Mouse (Mus musculus) MEL (cell line): ENCODE measurements around the gene Sp8. TPM values are rescaled to one million over a fixed set of nuclear protein-coding genes. Genes with fewer than 3 reads are reported as not detected.

Experiments used
- DNase-seq: peaks from one replicate; pipeline ENCODE4 v3.0.0; 2011; ENCODE audit warnings: low read depth, low spot score
- H3K27ac ChIP-seq: 2 replicates; pipeline ENCODE4 v1.5.1; 2012; ENCODE audit warnings: low read depth, mild to moderate bottlenecking, control low read depth, low read length, moderate library complexity; ENCODE audit not compliant: control insufficient read depth
- H3K27me3 ChIP-seq, 2 experiments: fragments of 150-350 bp in 1 of 2; sonication (generic) in 1 of 2; 2 replicates each; pipeline ENCODE4 v1.6.1; 2012; ENCODE audit warnings: low read length in 2 of 2, mild to moderate bottlenecking in 2 of 2, improper control_type of control experiment in 1 of 2, moderate library complexity in 1 of 2; ENCODE audit not compliant: insufficient read depth in 2 of 2, control insufficient read depth in 1 of 2
- H3K36me3 ChIP-seq, 2 experiments: 2 replicates each; pipeline ENCODE4 v1.6.1; 2012 to 2014; ENCODE audit warnings: low read length in 2 of 2, improper control_type of control experiment in 1 of 2, inconsistent platforms in 1 of 2, mild to moderate bottlenecking in 1 of 2; ENCODE audit not compliant: insufficient read depth in 2 of 2, control insufficient read depth in 1 of 2
- H3K4me1 ChIP-seq, 2 experiments: fragments of 150-350 bp in 1 of 2; sonication (generic) in 1 of 2; 2 replicates each; pipeline ENCODE4 v1.6.1; 2012; ENCODE audit warnings: low read length in 2 of 2, improper control_type of control experiment in 1 of 2, mild to moderate bottlenecking in 1 of 2; ENCODE audit not compliant: insufficient read depth in 2 of 2, control insufficient read depth in 1 of 2
- H3K4me3 ChIP-seq, 2 experiments: fragments of 150-350 bp in 1 of 2; sonication (generic) in 1 of 2; 2 replicates each; pipeline ENCODE4 v1.5.1; 2012; ENCODE audit warnings: low read depth in 2 of 2, low read length in 2 of 2, mild to moderate bottlenecking in 2 of 2, moderate library complexity in 2 of 2, control low read depth in 1 of 2, improper control_type of control experiment in 1 of 2; ENCODE audit not compliant: control insufficient read depth in 1 of 2, insufficient read depth in 1 of 2
- H3K79me2 ChIP-seq: 2 replicates; pipeline ENCODE4 v1.6.1; 2012; ENCODE audit warnings: mild to moderate bottlenecking, low read length, moderate library complexity; ENCODE audit not compliant: control insufficient read depth, poor library complexity, insufficient read depth
- H3K9ac ChIP-seq: 2 replicates; pipeline ENCODE4 v1.6.1; 2012; ENCODE audit warnings: low read depth, mild to moderate bottlenecking, control low read depth, low read length, moderate library complexity; ENCODE audit not compliant: control insufficient read depth, poor library complexity, severe bottlenecking
- H3K9me3 ChIP-seq: fragments of 150-350 bp; sonication (generic); replicated peaks from 2 replicates; pipeline ENCODE4 v1.6.1; 2012; ENCODE audit warnings: mild to moderate bottlenecking, low read length, improper control_type of control experiment, moderate library complexity; ENCODE audit not compliant: insufficient read depth
- CTCF ChIP-seq, 3 experiments: IDR thresholded peaks in 2 of 3; conservative IDR thresholded peaks in 1 of 3; 2 replicates each; pipeline ENCODE4 v1.5.1; 2011 to 2012; ENCODE audit warnings: low read length in 3 of 3, low read depth in 2 of 3, mild to moderate bottlenecking in 2 of 3, improper control_type of control experiment in 1 of 3, inconsistent platforms in 1 of 3, mixed read lengths in 1 of 3, moderate library complexity in 1 of 3; ENCODE audit not compliant: control insufficient read depth in 1 of 3, insufficient read depth in 1 of 3, poor library complexity in 1 of 3, severe bottlenecking in 1 of 3
- ELF1 ChIP-seq: IDR thresholded peaks from 2 replicates; pipeline ENCODE4 v1.6.1; 2014; ENCODE audit warnings: low read depth, mild to moderate bottlenecking, inconsistent platforms, low read length, improper control_type of control experiment, moderate library complexity
- EP300 ChIP-seq, 2 experiments: IDR thresholded peaks; 2 replicates each; pipeline ENCODE4 v1.6.1; 2011; ENCODE audit warnings: improper control_type of control experiment in 2 of 2, low read length in 2 of 2, low read depth in 1 of 2, mild to moderate bottlenecking in 1 of 2
- JUND ChIP-seq: IDR thresholded peaks from 2 replicates; pipeline ENCODE4 v1.6.1; 2011; ENCODE audit warnings: low read depth, mild to moderate bottlenecking, improper control_type of control experiment, low read length
- MAZ ChIP-seq: IDR thresholded peaks from 2 replicates; pipeline ENCODE4 v1.6.1; 2012; ENCODE audit warnings: low read depth, mild to moderate bottlenecking, inconsistent platforms, low read length, improper control_type of control experiment
- MYB ChIP-seq: IDR thresholded peaks from 2 replicates; pipeline ENCODE4 v1.6.1; 2011; ENCODE audit warnings: mild to moderate bottlenecking, low read depth, low read length, improper control_type of control experiment
- MYC ChIP-seq: IDR thresholded peaks from 2 replicates; pipeline ENCODE4 v1.6.1; 2011; ENCODE audit warnings: low read depth, mild to moderate bottlenecking, low read length, improper control_type of control experiment, moderate library complexity
- NELFE ChIP-seq: IDR thresholded peaks from 2 replicates; pipeline ENCODE4 v1.6.1; 2011; ENCODE audit warnings: low read depth, low read length, improper control_type of control experiment
- POLR2AphosphoS2 ChIP-seq: IDR thresholded peaks from 2 replicates; pipeline ENCODE4 v1.6.1; 2011; ENCODE audit warnings: low read length, improper control_type of control experiment
- POLR2AphosphoS5 ChIP-seq: IDR thresholded peaks from 2 replicates; pipeline ENCODE4 v1.6.1; 2012; ENCODE audit warnings: low read depth, borderline replicate concordance, mild to moderate bottlenecking, inconsistent platforms, low read length, moderate library complexity, mixed read lengths
- RAD21 ChIP-seq: IDR thresholded peaks from 2 replicates; pipeline ENCODE4 v1.6.1; 2011; ENCODE audit warnings: mild to moderate bottlenecking, low read depth, low read length, improper control_type of control experiment
- SIN3A ChIP-seq: IDR thresholded peaks from 2 replicates; pipeline ENCODE4 v1.6.1; 2012; ENCODE audit warnings: low read length, improper control_type of control experiment, inconsistent platforms
- SMC3 ChIP-seq: IDR thresholded peaks from 2 replicates; pipeline ENCODE4 v1.6.1; 2011; ENCODE audit warnings: low read depth, low read length, improper control_type of control experiment
- UBTF ChIP-seq: IDR thresholded peaks from 2 replicates; pipeline ENCODE4 v1.6.1; 2012; ENCODE audit warnings: low read depth, mild to moderate bottlenecking, inconsistent platforms, low read length, improper control_type of control experiment, moderate library complexity, borderline replicate concordance; ENCODE audit not compliant: insufficient read depth
- ZKSCAN1 ChIP-seq: IDR thresholded peaks from 2 replicates; pipeline ENCODE4 v1.6.1; 2012; ENCODE audit warnings: low read depth, mild to moderate bottlenecking, inconsistent platforms, low read length, improper control_type of control experiment, moderate library complexity
- ZMIZ1 ChIP-seq: IDR thresholded peaks from 2 replicates; pipeline ENCODE4 v1.6.1; 2012; ENCODE audit warnings: low read depth, mild to moderate bottlenecking, inconsistent platforms, low read length, improper control_type of control experiment, moderate library complexity
- polyA plus RNA-seq, 2 experiments: library from polyadenylated mRNA; stranded (reverse) in 1 of 2; unstranded in 1 of 2; fragments of >175 nt in 1 of 2; fragments of >200 nt in 1 of 2; gene quantifications; 2 replicates each; pipeline versions ENCODE4 v1.2.1 to v1.2.4; 2012; ENCODE audit warnings: low replicate concordance in 2 of 2, low read depth in 1 of 2; ENCODE audit not compliant: insufficient read length in 2 of 2, insufficient read depth in 1 of 2, missing spikeins in 1 of 2
- total RNA-seq: library from RNA; depleted of rRNA; stranded (reverse); fragments of 300-350 nt; gene quantifications from 2 replicates; pipeline ENCODE4 v1.2.3, GENCODE M21; 2012

Sp8 gene
- total and polyA plus RNA-seq, 3 experiments, result not detected

DNA sequence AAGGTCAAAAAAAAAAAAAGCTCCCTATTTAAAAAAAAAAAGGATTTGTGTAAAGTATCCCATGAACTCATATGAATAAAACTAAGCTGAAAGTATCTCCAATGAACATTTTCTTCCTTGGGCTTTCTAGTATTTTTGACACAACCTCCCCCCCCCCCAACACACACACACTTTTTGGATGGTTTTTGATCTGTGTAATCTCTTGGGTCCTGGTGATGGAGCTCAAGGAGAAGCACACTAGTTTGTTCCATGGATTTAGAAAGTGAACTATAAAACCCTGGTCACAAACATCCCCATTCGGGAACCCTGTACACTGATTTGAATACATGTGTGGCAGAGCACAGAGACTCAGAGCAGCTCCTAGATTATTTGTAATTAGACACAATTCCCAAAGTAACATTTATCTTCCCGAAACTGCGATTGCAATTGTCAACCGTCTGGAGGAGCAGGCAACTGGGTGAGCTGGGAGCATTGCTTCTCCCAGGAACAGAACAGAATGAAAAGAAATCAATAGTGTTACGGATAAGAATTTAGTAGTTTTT, 4.7 kb upstream of the Sp8 start:
- DNase-seq, result no peak
- Histone ChIP-seq H3K4me3 (no peak overlapping the region), H3K79me2 (no peaks in the 10 kb centered on the region), H3K27ac (no peak overlapping the region), H3K9ac (no peak overlapping the region), H3K36me3 (no peaks in the 10 kb centered on the region), H3K9me3 (no peaks in the 10 kb centered on the region), H3K4me1 (no peaks in the 10 kb centered on the region), H3K27me3 (no peaks in the 10 kb centered on the region)
- no peak for TF ChIP-seq ZKSCAN1
- no peak for TF ChIP-seq POLR2AphosphoS2
- no peak for TF ChIP-seq MYC
- TF ChIP-seq SIN3A, result no peak
- TF ChIP-seq MYB, result no peak
- no peak for TF ChIP-seq UBTF
- no peak for TF ChIP-seq SMC3
- TF ChIP-seq EP300 (IDR thresholded peaks at IDR 0.05; ENCODE audit: low read depth in 1 of 2, low read length in 2 of 2), result no peak
- no peak for TF ChIP-seq POLR2AphosphoS5
- TF ChIP-seq JUND, result no peak
- no peak for TF ChIP-seq CTCF (IDR thresholded peaks at IDR 0.05 in 2 of 3, conservative IDR thresholded peaks at IDR 0.05 in 1 of 3; ENCODE audit: control insufficient read depth in 1 of 3, insufficient read depth in 1 of 3, low read depth in 2 of 3, low read length in 3 of 3, poor library complexity in 1 of 3, severe bottlenecking in 1 of 3)

DNA sequence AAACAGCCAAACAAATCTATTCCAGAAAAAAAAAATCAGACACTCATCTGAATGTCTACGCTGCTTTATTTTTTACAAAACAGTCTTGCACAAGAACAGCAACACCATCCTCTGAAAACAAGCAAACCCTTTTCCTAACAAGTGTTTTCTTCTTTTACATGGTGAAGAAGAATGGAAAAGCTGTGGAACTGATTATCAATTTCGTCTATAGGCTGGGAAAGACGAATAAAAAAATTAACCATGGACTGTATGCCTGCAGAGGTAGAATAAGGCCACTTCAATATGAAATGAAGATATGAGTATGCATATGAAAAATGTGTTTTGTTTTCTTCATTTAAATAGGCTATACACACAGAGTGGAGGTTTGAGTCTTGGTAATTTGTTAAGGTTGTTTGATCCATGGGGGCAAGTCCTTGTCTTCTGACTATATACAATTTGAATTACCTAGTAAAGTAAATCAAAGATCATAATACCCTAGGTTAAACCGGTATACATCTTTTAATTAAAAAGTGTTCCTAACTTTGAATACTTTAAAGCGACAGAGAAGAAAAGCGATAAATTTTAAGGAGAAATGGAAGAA, 4.1 kb upstream of the Sp8 start:
- Histone ChIP-seq H3K36me3 (no peaks in the 10 kb centered on the region), H3K4me3 (no peak overlapping the region), H3K9ac (no peak overlapping the region), H3K27me3 (no peaks in the 10 kb centered on the region), H3K9me3 (no peaks in the 10 kb centered on the region), H3K4me1 (no peaks in the 10 kb centered on the region), H3K27ac (no peak overlapping the region), H3K79me2 (no peaks in the 10 kb centered on the region)
- TF ChIP-seq MAZ, result no peak
- no peak for TF ChIP-seq JUND
- no peak for TF ChIP-seq NELFE
- TF ChIP-seq RAD21, result no peak
- TF ChIP-seq ZMIZ1, result no peak
- no peak for TF ChIP-seq ELF1
- no peak for DNase-seq
